In genomic region chr12:74009448-74009911, GRCm38 (mm10) we compare ENCODE assay signal across 8 mouse cellular contexts. TPM values are rescaled to one million over a fixed set of nuclear protein-coding genes. Genes with fewer than 3 reads are reported as not detected.
DNase-seq lines count a peak whose midpoint lies in the region; ATAC-seq and TF ChIP-seq lines count a peak whose summit lies in the region.

No protein-coding gene starts in this region.

- TF ChIP-seq CTCF in heart, adult 2 months (IDR thresholded peaks at IDR 0.05) = peak; percentile 93
- peak; percentile 89; the same call in 1 of the 2 replicates for TF ChIP-seq CTCF in testis, adult 2 months (IDR thresholded peaks at IDR 0.05; ENCODE audit: control insufficient read depth, insufficient read depth, insufficient replicate concordance, low read depth, low read length)

- H3K9me3 ChIP-seq in ES-E14 (ENCODE audit: control insufficient read depth, insufficient read depth, low read depth, low read length) = no peaks in the 10 kb centered on the region
- H3K9me3 ChIP-seq in midbrain, embryonic 14.5 days (ENCODE audit: control insufficient read depth, low read length) = no peaks in the 10 kb centered on the region

- DNase-seq in heart, adult 2 months = peak; percentile 21 to 34
- no peak for DNase-seq in heart, postnatal 25 days (ENCODE audit: low spot score)
- DNase-seq in ES-E14 (ENCODE audit: low read depth, low spot score) = peak; percentile 43
- peak; percentile 37 for DNase-seq in cerebellum, adult 8-10 months
- peak; percentile 32 to 45 for DNase-seq in layer of hippocampus, postnatal 36 days
- DNase-seq in midbrain, embryonic 14.5 days = peak; percentile 76

- 0 out of 2 replicates have a peak, but pooled peaks have one; percentile 27 for TF ChIP-seq EP300 in heart, adult 2 months (IDR thresholded peaks at IDR 0.05; ENCODE audit: insufficient read depth, low read depth, low read length)

- 10% methylated on average over 8 of the region's 8 CpGs for WGBS in heart, adult 2 months
- WGBS in midbrain, embryonic 14.5 days = 22% methylated on average over 8 of the region's 8 CpGs

- no peak for TF ChIP-seq POLR2A in heart, adult 2 months (IDR thresholded peaks at IDR 0.05; ENCODE audit: insufficient read depth, low read depth, low read length)
- TF ChIP-seq POLR2A in testis, adult 2 months (IDR thresholded peaks at IDR 0.05; ENCODE audit: control insufficient read depth, low read depth, low read length) = no peak

- ATAC-seq in granulocyte monocyte progenitor cell, adult 5-6 weeks (replicated peaks; ENCODE audit: poor library complexity, severe bottlenecking) = peak; percentile 89
- no peak for ATAC-seq in midbrain, embryonic 14.5 days (ENCODE audit: low FRiP score, low TSS enrichment)

- no peaks in the 10 kb centered on the region; the same call in 1 of the 2 replicates for H3K4me1 ChIP-seq in heart, adult 2 months (ENCODE audit: control insufficient read depth, insufficient read depth, low read length)
- H3K4me1 ChIP-seq in ES-E14 (ENCODE audit: control insufficient read depth in 2 of 2, insufficient read depth in 2 of 2, low read length in 2 of 2, poor library complexity in 1 of 2) = no peaks in the 10 kb centered on the region
- no peaks in the 10 kb centered on the region for H3K4me1 ChIP-seq in midbrain, embryonic 14.5 days (ENCODE audit: control insufficient read depth, insufficient read depth, low read length)
- H3K4me1 ChIP-seq in testis, adult 2 months (ENCODE audit: control insufficient read depth, insufficient read depth, low read length) = no peaks in the 10 kb centered on the region

- intact Hi-C loops in heart, adult 2 months (cut with DNase I) = no loop called here
- intact Hi-C loops in heart, postnatal 25 days (cut with DNase I) = loop anchor here (1.0 kb wide), 1 partner anchor 305 kb away; no protein-coding TSS in a partner anchor

- no peak overlapping the region for H3K27ac ChIP-seq in heart, adult 2 months
- H3K27ac ChIP-seq in ES-E14 (ENCODE audit: insufficient read depth, low read depth, low read length, poor library complexity, severe bottlenecking) = no peak overlapping the region
- no peak overlapping the region for H3K27ac ChIP-seq in midbrain, embryonic 14.5 days (replicated peaks; ENCODE audit: low read depth, low read length)
- H3K27ac ChIP-seq in testis, adult 2 months (ENCODE audit: control insufficient read depth, insufficient read depth, low read depth, low read length) = no peak overlapping the region

- no peak overlapping the region for H3K4me3 ChIP-seq in heart, adult 2 months
- no peak overlapping the region for H3K4me3 ChIP-seq in ES-E14 (ENCODE audit: insufficient read depth in 1 of 2, low read depth in 1 of 2, low read length in 2 of 2, poor library complexity in 1 of 2, severe bottlenecking in 1 of 2)
- H3K4me3 ChIP-seq in midbrain, embryonic 14.5 days (replicated peaks; ENCODE audit: low read depth, low read length) = no peak overlapping the region
- no peak overlapping the region for H3K4me3 ChIP-seq in testis, adult 2 months (ENCODE audit: control insufficient read depth, low read depth, low read length)

- no peaks in the 10 kb centered on the region for H3K36me3 ChIP-seq in heart, adult 2 months (ENCODE audit: control insufficient read depth, insufficient read depth, low read length)
- H3K36me3 ChIP-seq in ES-E14 (ENCODE audit: control insufficient read depth, insufficient read depth, low read length, poor library complexity, severe bottlenecking) = no peaks in the 10 kb centered on the region
- no peaks in the 10 kb centered on the region for H3K36me3 ChIP-seq in midbrain, embryonic 14.5 days (ENCODE audit: control insufficient read depth, insufficient read depth, low read length)
- H3K36me3 ChIP-seq in testis, adult 2 months (ENCODE audit: control insufficient read depth, insufficient read depth, low read length) = no peaks in the 10 kb centered on the region

- no peak overlapping the region for H3K4me2 ChIP-seq in midbrain, embryonic 14.5 days (ENCODE audit: low read length)

- H3K79me2 ChIP-seq in heart, adult 2 months (replicated peaks; ENCODE audit: control insufficient read depth, insufficient read depth, low read length) = no peaks in the 10 kb centered on the region

- in situ Hi-C loops in ES-E14 (cut with MboI; ENCODE audit: low sequenced_read_pairs in 2 of 2, unreplicated experiment in 2 of 2) = loop anchor here (10.0 kb wide), 1 partner anchor 305 kb away; no protein-coding TSS in a partner anchor

- no peaks in the 10 kb centered on the region for H3K27me3 ChIP-seq in heart, adult 2 months (ENCODE audit: control insufficient read depth, insufficient read depth, low read length)
- H3K27me3 ChIP-seq in midbrain, embryonic 14.5 days (ENCODE audit: control insufficient read depth, insufficient read depth, low read length) = no peaks in the 10 kb centered on the region
- H3K27me3 ChIP-seq in testis, adult 2 months (ENCODE audit: control insufficient read depth, insufficient read depth, low read length) = no peaks in the 10 kb centered on the region

- no peak overlapping the region for H3K9ac ChIP-seq in heart, adult 2 months (ENCODE audit: low read depth, low read length)
- H3K9ac ChIP-seq in ES-E14 (ENCODE audit: insufficient read depth, low read depth, low read length, poor library complexity, severe bottlenecking) = no peak overlapping the region
- H3K9ac ChIP-seq in midbrain, embryonic 14.5 days (replicated peaks; ENCODE audit: low read length) = no peak overlapping the region

TF ChIP-seq in ES-E14, 5 proteins besides CTCF, POLR2A, EP300 and RAD21:
- TF ChIP-seq HCFC1 (IDR thresholded peaks at IDR 0.05; ENCODE audit: borderline replicate concordance, insufficient read depth, low read length) = no peak
- peak; percentile 32; the same call in 1 of the 2 replicates for TF ChIP-seq ZC3H11A (IDR thresholded peaks at IDR 0.05; ENCODE audit: borderline replicate concordance, low read depth, low read length)

RNA-seq across cellular contexts. Expression of gene Syt16, which starts 12.0 kb away (rescaled TPM):
- not detected for total RNA-seq in heart, adult 2 months (2021)
- 0.10 and 0.35 TPM in 2 replicates for polyA plus RNA-seq in heart, adult 2 months (2012; rRNA removed)
- total RNA-seq in heart, postnatal 25 days (2021) = not detected
- 0.05 and 0.22 TPM in 2 replicates for total RNA-seq in ES-E14 (2012; rRNA removed)
- total RNA-seq in granulocyte monocyte progenitor cell, adult 5-6 weeks (2014; fragmentation: Nextera tagmentation) = not detected in 2 replicates
- not detected in 2 replicates for total RNA-seq in granulocyte monocyte progenitor cell, adult 5-6 weeks (2017)
- total RNA-seq in layer of hippocampus, postnatal 36 days (2021) = 10 to 100 TPM; 54.1 to 57.5 TPM
- 67.7 and 88.4 TPM in 2 replicates for polyA plus RNA-seq in midbrain, embryonic 14.5 days (2014; fragmentation: Nextera tagmentation; extraction: Ambion mirVana)
- polyA plus RNA-seq in testis, adult 2 months (2012; rRNA removed) = 0.14 and 0.61 TPM in 2 replicates

RNA-seq across cellular contexts. Expression of gene Snapc1, which starts 45.2 kb away (rescaled TPM):
- total RNA-seq in heart, adult 2 months (2021) = 10 to 100 TPM; 10.9 to 12.8 TPM
- polyA plus RNA-seq in heart, adult 2 months (2012; rRNA removed) = 5.0 and 8.6 TPM in 2 replicates
- 10 to 100 TPM in 1 of 2 experiments, 1 to 10 TPM in 1; 9.9 to 11.4 TPM for total RNA-seq in heart, postnatal 25 days (2021)
- total RNA-seq in ES-E14 (2012; rRNA removed) = 12.3 and 14.0 TPM in 2 replicates
- 8.5 and 9.8 TPM in 2 replicates for total RNA-seq in granulocyte monocyte progenitor cell, adult 5-6 weeks (2014; fragmentation: Nextera tagmentation)
- total RNA-seq in granulocyte monocyte progenitor cell, adult 5-6 weeks (2017) = 6.2 and 16.9 TPM in 2 replicates
- 10 to 100 TPM; 37.3 to 39.2 TPM for total RNA-seq in layer of hippocampus, postnatal 36 days (2021)
- 34.8 and 38.4 TPM in 2 replicates for polyA plus RNA-seq in midbrain, embryonic 14.5 days (2014; fragmentation: Nextera tagmentation; extraction: Ambion mirVana)
- 6.9 and 7.1 TPM in 2 replicates for polyA plus RNA-seq in testis, adult 2 months (2012; rRNA removed)

Comparison
In these comparisons a context has a peak if more than half of its experiments do, and no peak if none do; other contexts are left out.
1. RNA of gene Syt16, which starts 12.0 kb away (total RNA-seq): 54.1 to 57.5 TPM in layer of hippocampus, postnatal 36 days; 0.05 to 0.22 TPM in ES-E14, not detected in heart, postnatal 25 days, not detected in heart, adult 2 months and not detected in granulocyte monocyte progenitor cell, adult 5-6 weeks; every median in the first group is over 10 times any median in the second.